Mouse (Mus musculus): ENCODE results near the gene Themis.

The Themis gene

DNA sequence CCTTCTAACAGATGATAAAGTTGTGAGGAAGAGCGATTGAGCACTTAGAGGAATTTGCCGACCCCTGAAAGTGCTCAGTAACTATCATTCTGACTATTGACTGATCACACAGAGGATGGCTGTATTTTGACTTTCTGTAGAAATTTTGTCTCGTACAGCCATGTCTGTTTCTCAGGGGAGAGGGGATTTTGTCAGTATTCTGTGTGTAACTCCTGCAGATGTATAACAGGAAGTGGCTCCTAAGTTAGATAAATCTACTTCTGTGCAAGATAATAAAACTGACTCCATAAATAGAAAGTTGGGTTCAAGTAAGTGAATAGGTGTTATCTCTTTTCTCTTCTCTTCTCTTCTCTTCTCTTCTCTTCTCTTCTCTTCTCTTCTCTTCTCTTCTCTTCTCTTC lies 137.0 kb downstream of the Themis start:
- ATAC-seq (ENCODE audit: low TSS enrichment): no peak

- ATAC-seq (ENCODE audit: low TSS enrichment): peak; percentile 73
These were observed 143.9 kb downstream of the Themis start for GRCm38 (mm10) chr10:28811928-28812570.

DNA sequence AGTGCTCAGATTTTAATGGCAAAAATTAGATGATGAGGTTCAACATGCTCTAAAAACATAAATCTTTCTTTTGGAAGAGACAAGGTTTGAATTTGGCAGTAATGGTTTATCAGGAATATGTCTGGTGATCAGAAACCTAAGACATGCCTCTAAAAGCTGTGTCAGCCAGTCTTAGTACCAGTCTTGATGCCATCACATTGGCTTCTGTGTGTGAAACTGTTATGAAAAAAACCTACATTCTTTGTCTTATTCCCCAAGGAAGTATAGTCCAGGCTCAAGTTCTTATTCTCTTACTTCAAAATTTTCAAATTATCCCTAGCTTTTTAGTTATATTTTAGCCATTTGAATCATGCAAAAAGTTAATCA lies 144.4 kb downstream of the Themis start:
- ATAC-seq (ENCODE audit: low TSS enrichment): no peak

DNA sequence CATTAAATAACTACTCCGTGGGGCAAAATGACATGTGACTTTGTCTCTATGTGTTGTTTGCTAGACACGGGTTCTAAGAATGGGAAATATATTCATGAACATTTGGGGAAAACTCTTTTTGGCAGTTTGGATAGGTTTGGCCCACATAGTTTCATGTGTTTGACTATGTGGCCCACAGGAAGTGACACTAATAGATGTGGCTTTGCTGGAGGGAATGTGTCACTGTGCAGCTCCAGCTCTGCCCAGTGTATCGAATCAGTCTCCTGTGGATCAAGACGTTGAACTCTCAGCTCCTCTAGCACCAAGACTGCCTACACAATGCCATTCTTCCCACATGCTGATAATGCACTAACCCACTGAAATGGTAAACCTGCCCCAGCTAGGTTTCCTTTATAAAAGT lies 148.0 kb downstream of the Themis start:
- ATAC-seq (ENCODE audit: low TSS enrichment): no peak

GRCm38 (mm10) chr10:28822320-28822719 lies 154.2 kb downstream of the Themis start:
- no peak for ATAC-seq (ENCODE audit: low TSS enrichment)

GRCm38 (mm10) chr10:28842605-28843004 lies 174.4 kb downstream of the Themis start:
- no peak for ATAC-seq (ENCODE audit: low TSS enrichment)

GRCm38 (mm10) chr10:28843755-28844717 lies 175.9 kb downstream of the Themis start:
- peak; percentile 84 for ATAC-seq (ENCODE audit: low TSS enrichment)

DNA sequence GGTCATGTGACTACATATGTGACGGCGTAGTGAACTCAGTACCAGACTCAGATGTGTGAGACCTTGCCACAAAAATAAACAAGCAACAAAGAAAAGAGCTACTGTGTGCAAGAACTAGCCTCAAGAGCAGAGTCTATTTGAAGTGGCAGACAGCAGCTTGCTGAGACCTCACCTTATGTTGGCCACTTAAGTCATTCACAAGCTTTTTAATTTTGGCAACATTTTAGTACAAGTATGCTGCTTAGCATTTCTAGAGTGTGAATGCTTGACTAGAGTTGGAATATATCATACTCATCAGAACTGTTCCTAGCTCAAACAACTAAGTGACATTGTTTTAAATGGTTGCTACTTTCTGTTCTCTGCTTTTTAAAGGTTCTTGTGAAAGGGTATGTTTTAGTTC lies 188.0 kb downstream of the Themis start:
- ATAC-seq (ENCODE audit: low TSS enrichment): peak; percentile 95

GRCm38 (mm10) chr10:28870580-28871354 lies 202.6 kb downstream of the Themis start:
- no peak for ATAC-seq (ENCODE audit: low TSS enrichment)

DNA sequence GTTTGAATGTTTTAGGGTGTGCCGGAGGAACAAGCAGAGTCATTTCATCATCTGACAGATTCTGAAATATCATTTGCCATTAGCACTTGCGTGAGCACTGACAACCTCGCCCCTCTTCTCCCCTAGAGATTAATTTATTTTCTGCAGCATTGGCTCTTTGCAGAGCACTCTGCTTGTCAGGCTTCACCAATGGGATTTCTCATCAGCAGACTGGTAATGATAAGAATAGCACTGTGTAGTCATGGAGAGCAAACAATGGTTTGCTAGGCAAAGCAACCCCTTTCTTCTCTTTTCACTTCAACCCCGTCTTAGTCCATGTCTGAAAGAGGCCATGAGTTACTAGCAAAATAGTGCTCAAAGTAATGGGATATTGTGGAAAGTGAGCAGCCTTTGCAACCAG lies 206.4 kb downstream of the Themis start:
- ATAC-seq (ENCODE audit: low TSS enrichment): no peak

- no peak for ATAC-seq (ENCODE audit: low TSS enrichment)
These were observed 219.5 kb downstream of the Themis start for GRCm38 (mm10) chr10:28887643-28888042.

DNA sequence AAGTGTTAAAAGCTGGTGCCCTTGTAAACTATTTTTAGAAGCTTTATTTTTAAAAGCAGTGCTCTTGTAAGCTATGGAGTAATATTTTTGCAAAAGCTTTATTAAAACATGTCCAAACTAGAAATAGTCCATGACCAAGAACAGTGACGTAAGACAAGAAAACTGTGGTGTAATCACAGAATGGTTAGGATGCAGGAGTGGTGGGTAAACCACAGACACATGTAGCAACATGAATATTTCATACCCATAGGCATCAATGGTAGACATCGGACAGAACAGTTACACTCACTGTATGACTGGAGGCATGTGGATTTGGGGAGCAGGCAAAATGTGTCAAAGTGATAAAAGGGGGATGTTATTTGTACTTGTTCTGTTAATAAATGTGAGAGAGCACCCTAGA lies 222.7 kb downstream of the Themis start:
- no peak for ATAC-seq (ENCODE audit: low TSS enrichment)

DNA sequence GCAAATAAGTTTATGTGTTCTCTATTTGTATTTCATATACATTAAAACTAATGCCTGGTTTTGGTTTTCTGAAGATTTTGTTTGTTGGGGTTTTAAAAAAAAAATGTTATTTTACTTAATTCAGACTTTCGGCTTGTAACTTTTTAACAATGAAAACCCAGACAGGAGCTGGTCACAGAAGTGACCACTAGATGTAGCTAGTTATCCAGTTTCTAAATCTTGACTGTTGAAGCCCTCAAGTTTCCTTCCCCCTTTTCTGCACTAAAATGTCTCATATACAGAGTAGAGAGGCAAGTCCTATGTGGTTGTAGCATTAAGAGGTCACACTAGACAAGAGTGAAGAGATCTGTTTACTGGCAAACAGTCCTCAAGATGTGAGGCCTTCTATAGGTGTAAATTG lies 230.2 kb downstream of the Themis start:
- peak; percentile 74 for ATAC-seq (ENCODE audit: low TSS enrichment)

Measured in frontal cortex, adult (tissue).